Mouse (Mus musculus): ENCODE data around the gene Slc39a11. TPM values are rescaled to one million over a fixed set of nuclear protein-coding genes. Genes with fewer than 3 reads are reported as not detected.

Gene Slc39a11
- total and polyA plus RNA-seq, 3 experiments = 5.0 to 9.9 (median 5.3) TPM

DNA sequence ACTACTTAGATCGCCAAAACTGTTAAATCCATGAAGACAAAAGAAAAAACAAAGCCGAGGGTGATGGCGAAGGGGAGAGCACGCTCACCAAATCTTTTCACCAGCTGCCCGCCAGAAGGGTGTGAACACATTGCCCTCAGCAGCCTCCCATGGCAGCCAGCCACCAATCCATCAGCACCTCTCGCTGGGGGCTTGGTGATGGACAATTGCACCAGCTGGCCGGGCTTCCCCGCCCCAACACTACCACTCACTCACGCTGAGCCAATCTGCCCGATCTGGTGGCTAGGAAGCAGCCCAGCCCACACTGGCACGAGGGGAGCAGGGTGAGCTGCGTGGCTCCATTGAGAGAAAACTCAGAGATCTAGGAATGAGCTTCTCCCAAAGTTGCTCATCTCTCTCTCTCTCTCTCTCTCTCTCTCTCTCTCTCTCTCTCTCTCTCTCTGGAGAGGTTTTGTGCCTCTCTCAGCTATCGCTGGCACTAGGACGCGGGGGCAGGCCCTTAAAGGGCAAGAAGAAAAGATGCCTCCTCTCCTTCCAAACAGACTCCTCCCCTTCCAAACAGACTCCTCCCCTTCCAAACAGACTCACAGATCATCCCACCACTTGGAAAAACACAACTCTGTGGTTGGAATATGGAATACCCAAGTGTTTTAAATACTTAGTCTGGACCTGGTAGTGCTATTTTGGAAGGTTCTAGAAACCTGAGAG is 110.2 kb downstream of the Slc39a11 start:
- TF ChIP-seq GATA1 (IDR thresholded peaks at IDR 0.05; ENCODE audit: borderline replicate concordance, low read length) = no peak
- TF ChIP-seq GATA2 (IDR thresholded peaks at IDR 0.05; ENCODE audit: borderline replicate concordance, low read depth, low read length) = no peak
- no peak for TF ChIP-seq POLR2AphosphoS5 (IDR thresholded peaks at IDR 0.05; ENCODE audit: insufficient replicate concordance, low read depth, low read length)
- TF ChIP-seq TAL1 (conservative IDR thresholded peaks at IDR 0.05; ENCODE audit: low read depth, low read length) = no peak
- TF ChIP-seq CTCF (IDR thresholded peaks at IDR 0.05; ENCODE audit: low read depth, low read length) = no peak
- H3K27me3 ChIP-seq (ENCODE audit: insufficient read depth, low read length) = no peaks in the 10 kb centered on the region
- DNase-seq (ENCODE audit: low spot score) (no peak), ATAC-seq (ENCODE audit: extremely low read depth, insufficient number of reproducible peaks, low FRiP score, poor library complexity, severe bottlenecking) (no peak)
- no peak overlapping the region for H3K4me3 ChIP-seq (ENCODE audit: low read depth, low read length)
- peaks cover 27% of the 10 kb centered on the region for H3K36me3 ChIP-seq (replicated peaks)
- no peaks in the 10 kb centered on the region for H3K4me1 ChIP-seq (ENCODE audit: insufficient read depth, low read depth, low read length)
- H3K9me3 ChIP-seq (replicated peaks) = peaks cover 53% of the 10 kb centered on the region

DNA sequence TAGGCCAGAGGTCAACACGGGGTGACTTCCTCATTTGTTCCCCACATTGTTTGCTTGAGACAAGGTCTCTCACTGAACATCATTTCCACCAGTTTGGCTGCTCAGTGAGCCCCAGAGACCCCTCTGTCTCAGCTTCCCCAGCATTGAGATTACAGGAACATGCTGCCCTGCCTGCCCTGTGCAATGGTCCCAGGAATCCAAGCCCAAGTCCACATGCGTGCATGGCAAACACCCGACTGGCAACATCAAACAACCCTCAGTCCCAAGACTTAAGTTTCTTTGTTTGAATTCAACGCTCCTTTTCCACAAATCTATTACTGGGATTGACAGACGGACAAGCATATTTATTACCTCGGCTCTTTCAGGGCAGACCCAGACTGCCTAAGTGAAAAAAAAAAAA is 110.8 kb downstream of the Slc39a11 start:
- Histone ChIP-seq H3K9me3 (replicated peaks) (peaks cover 54% of the 10 kb centered on the region), H3K27me3 (ENCODE audit: insufficient read depth, low read length) (no peaks in the 10 kb centered on the region), H3K36me3 (replicated peaks) (peaks cover 26% of the 10 kb centered on the region), H3K4me3 (ENCODE audit: low read depth, low read length) (no peak overlapping the region), H3K4me1 (ENCODE audit: insufficient read depth, low read depth, low read length) (no peaks in the 10 kb centered on the region)
- TF ChIP-seq POLR2AphosphoS5 (IDR thresholded peaks at IDR 0.05; ENCODE audit: insufficient replicate concordance, low read depth, low read length) (no peak), CTCF (IDR thresholded peaks at IDR 0.05; ENCODE audit: low read depth, low read length) (no peak), GATA1 (IDR thresholded peaks at IDR 0.05; ENCODE audit: borderline replicate concordance, low read length) (no peak), GATA2 (IDR thresholded peaks at IDR 0.05; ENCODE audit: borderline replicate concordance, low read depth, low read length) (no peak), TAL1 (conservative IDR thresholded peaks at IDR 0.05; ENCODE audit: low read depth, low read length) (no peak)
- ATAC-seq (ENCODE audit: extremely low read depth, insufficient number of reproducible peaks, low FRiP score, poor library complexity, severe bottlenecking) = no peak
- DNase-seq (ENCODE audit: low spot score) = no peak

- DNase-seq (ENCODE audit: low spot score) = no peak
- Histone ChIP-seq H3K4me1 (ENCODE audit: insufficient read depth, low read depth, low read length) (no peaks in the 10 kb centered on the region), H3K4me3 (ENCODE audit: low read depth, low read length) (no peak overlapping the region), H3K36me3 (replicated peaks) (peaks cover 21% of the 10 kb centered on the region), H3K27me3 (ENCODE audit: insufficient read depth, low read length) (no peaks in the 10 kb centered on the region), H3K9me3 (replicated peaks) (peaks cover 51% of the 10 kb centered on the region)
- no peak for ATAC-seq (ENCODE audit: extremely low read depth, insufficient number of reproducible peaks, low FRiP score, poor library complexity, severe bottlenecking)
- TF ChIP-seq GATA2 (IDR thresholded peaks at IDR 0.05; ENCODE audit: borderline replicate concordance, low read depth, low read length) (no peak), GATA1 (IDR thresholded peaks at IDR 0.05; ENCODE audit: borderline replicate concordance, low read length) (no peak), POLR2AphosphoS5 (IDR thresholded peaks at IDR 0.05; ENCODE audit: insufficient replicate concordance, low read depth, low read length) (no peak), CTCF (IDR thresholded peaks at IDR 0.05; ENCODE audit: low read depth, low read length) (no peak), TAL1 (conservative IDR thresholded peaks at IDR 0.05; ENCODE audit: low read depth, low read length) (no peak)
Measured at GRCm38 (mm10) chr11:113538406-113538917, 111.4 kb downstream of the Slc39a11 start.

DNA sequence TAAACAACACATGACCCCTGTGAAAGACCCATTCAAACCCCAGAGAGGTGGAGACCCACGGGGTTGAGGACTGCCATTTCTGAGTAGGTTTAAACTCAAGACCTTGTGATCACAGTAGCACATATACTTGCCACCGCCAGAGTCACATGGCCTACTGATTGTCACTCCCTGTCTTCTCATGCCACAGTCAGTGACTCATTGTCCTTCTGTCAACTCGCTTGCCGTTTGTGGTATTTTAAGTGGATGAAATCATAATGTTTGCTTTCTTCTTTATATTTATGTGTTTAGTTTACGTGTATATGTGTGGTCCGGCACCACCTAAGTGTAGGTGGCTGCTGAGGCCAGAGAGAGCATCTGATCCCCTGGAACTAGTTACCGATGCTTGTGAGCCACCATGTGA is 112.2 kb downstream of the Slc39a11 start:
- DNase-seq (ENCODE audit: low spot score) (no peak), ATAC-seq (ENCODE audit: extremely low read depth, insufficient number of reproducible peaks, low FRiP score, poor library complexity, severe bottlenecking) (no peak)
- H3K4me3 ChIP-seq (ENCODE audit: low read depth, low read length) = no peak overlapping the region
- H3K36me3 ChIP-seq (replicated peaks) = peaks cover 18% of the 10 kb centered on the region
- H3K4me1 ChIP-seq (ENCODE audit: insufficient read depth, low read depth, low read length) = no peaks in the 10 kb centered on the region
- peaks cover 48% of the 10 kb centered on the region for H3K9me3 ChIP-seq (replicated peaks)
- TF ChIP-seq CTCF (IDR thresholded peaks at IDR 0.05; ENCODE audit: low read depth, low read length) = no peak
- no peak for TF ChIP-seq GATA1 (IDR thresholded peaks at IDR 0.05; ENCODE audit: borderline replicate concordance, low read length)
- TF ChIP-seq POLR2AphosphoS5 (IDR thresholded peaks at IDR 0.05; ENCODE audit: insufficient replicate concordance, low read depth, low read length) = no peak
- TF ChIP-seq GATA2 (IDR thresholded peaks at IDR 0.05; ENCODE audit: borderline replicate concordance, low read depth, low read length) = no peak
- no peak for TF ChIP-seq TAL1 (conservative IDR thresholded peaks at IDR 0.05; ENCODE audit: low read depth, low read length)
- H3K27me3 ChIP-seq (ENCODE audit: insufficient read depth, low read length) = no peaks in the 10 kb centered on the region

DNA sequence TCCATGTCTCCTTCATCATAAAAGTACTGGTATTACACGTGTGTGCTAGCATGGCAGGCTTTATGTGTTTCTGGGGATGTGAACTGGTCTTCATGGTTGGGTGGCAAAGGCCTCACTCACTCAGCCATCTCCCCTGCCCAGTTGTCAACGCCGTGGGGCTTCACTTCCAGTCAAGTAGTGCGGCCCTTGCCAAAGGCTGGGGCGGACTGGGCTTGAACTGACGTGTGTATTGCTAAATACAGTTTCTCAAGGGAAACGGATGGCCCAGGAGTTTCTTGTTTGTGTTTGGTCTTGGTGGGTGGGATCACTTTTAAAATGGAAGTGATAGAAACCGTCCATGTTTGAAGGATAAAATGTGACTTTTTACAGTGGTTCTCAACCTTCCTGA is 112.7 kb downstream of the Slc39a11 start:
- no peak overlapping the region for H3K4me3 ChIP-seq (ENCODE audit: low read depth, low read length)
- H3K27me3 ChIP-seq (ENCODE audit: insufficient read depth, low read length) = no peaks in the 10 kb centered on the region
- ATAC-seq (ENCODE audit: extremely low read depth, insufficient number of reproducible peaks, low FRiP score, poor library complexity, severe bottlenecking) (no peak), DNase-seq (ENCODE audit: low spot score) (no peak)
- H3K36me3 ChIP-seq (replicated peaks) = peaks cover 14% of the 10 kb centered on the region
- TF ChIP-seq GATA2 (IDR thresholded peaks at IDR 0.05; ENCODE audit: borderline replicate concordance, low read depth, low read length) (no peak), GATA1 (IDR thresholded peaks at IDR 0.05; ENCODE audit: borderline replicate concordance, low read length) (no peak), POLR2AphosphoS5 (IDR thresholded peaks at IDR 0.05; ENCODE audit: insufficient replicate concordance, low read depth, low read length) (no peak), CTCF (IDR thresholded peaks at IDR 0.05; ENCODE audit: low read depth, low read length) (no peak)
- H3K4me1 ChIP-seq (ENCODE audit: insufficient read depth, low read depth, low read length) = no peaks in the 10 kb centered on the region
- H3K9me3 ChIP-seq (replicated peaks) = peaks cover 44% of the 10 kb centered on the region

- no peaks in the 10 kb centered on the region for H3K27me3 ChIP-seq (ENCODE audit: insufficient read depth, low read length)
- no peaks in the 10 kb centered on the region for H3K4me1 ChIP-seq (ENCODE audit: insufficient read depth, low read depth, low read length)
- peaks cover 11% of the 10 kb centered on the region for H3K36me3 ChIP-seq (replicated peaks)
- DNase-seq (ENCODE audit: low spot score) = no peak
- H3K9me3 ChIP-seq (replicated peaks) = peaks cover 42% of the 10 kb centered on the region
- ATAC-seq (ENCODE audit: extremely low read depth, insufficient number of reproducible peaks, low FRiP score, poor library complexity, severe bottlenecking) = no peak
- TF ChIP-seq CTCF (IDR thresholded peaks at IDR 0.05; ENCODE audit: low read depth, low read length) (no peak), GATA1 (IDR thresholded peaks at IDR 0.05; ENCODE audit: borderline replicate concordance, low read length) (no peak), GATA2 (IDR thresholded peaks at IDR 0.05; ENCODE audit: borderline replicate concordance, low read depth, low read length) (no peak), POLR2AphosphoS5 (IDR thresholded peaks at IDR 0.05; ENCODE audit: insufficient replicate concordance, low read depth, low read length) (no peak)
- H3K4me3 ChIP-seq (ENCODE audit: low read depth, low read length) = no peak overlapping the region
Measured at GRCm38 (mm10) chr11:113536308-113537198, 113.3 kb downstream of the Slc39a11 start.
